Mouse (Mus musculus) liver, adult 10 weeks (tissue): ENCODE measurements around the gene Fbxw21. TPM values are rescaled to one million over a fixed set of nuclear protein-coding genes. Genes with fewer than 3 reads are reported as not detected.

ENCODE experiments used
- polyA plus RNA-seq: library from polyadenylated mRNA; stranded (reverse); fragments of 350-450 nt; fragmentation: Illumina TruSeq; extraction: RNeasy Lipid Tissue Mini Kit (QIAGEN cat#74804); gene quantifications from one replicate; pipeline ENCODE4 v1.2.3, GENCODE M21; 2014; ENCODE audit warnings: low read depth, low replicate concordance

Gene Fbxw21
- polyA plus RNA-seq: not detected

GRCm38 (mm10) chr9:109161941-109162340, at the start of gene Fbxw21:
Gene Fbxw21, minus strand, starts transcription at chr9:109162041.

GRCm38 (mm10) chr9:109195875-109196274, 34.0 kb upstream of the Fbxw21 start, which contains the start of gene Fbxw13:
Gene Fbxw13, minus strand, starts transcription at chr9:109195975.

DNA sequence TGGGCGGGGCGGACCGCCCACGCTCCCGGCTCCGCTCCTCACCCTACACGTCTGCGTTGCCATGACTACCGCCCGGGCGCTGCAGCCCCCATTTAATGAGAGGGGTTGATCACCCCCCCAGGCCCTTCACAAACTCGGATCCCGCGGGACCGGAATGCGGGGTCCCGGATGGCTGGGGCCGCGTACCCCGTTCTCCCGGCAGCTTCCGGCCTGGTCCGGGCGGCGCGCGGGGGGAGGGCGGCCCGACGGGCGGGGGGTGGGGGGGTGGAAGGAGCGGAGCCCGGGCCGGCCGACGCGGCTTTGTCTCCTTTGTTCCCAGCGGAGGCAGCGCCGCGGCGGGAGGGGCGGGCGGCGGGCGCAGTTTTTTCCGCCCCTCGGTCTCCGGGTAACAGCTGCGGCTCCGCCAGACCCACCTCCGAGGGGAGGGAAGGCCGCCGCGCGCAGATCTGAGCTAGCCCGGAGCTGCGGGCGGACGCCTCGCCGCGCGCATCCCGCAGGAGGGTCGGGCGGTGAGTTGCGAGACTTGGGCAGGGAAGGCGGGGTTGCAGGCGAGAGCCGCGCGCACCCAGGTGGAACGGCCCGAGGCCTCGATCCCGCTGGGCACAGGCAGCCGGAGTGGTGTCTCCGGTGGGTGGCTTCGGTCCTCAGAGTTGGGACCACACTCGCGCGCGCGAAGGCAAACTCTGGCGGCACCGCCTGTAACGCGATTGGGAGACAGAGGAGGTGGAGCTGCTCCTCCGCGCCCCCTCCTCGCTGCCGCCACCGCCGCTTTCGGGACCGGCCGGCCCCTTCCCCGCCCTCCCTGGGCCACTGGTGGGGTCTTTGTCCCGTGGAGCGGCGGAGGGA, 66.5 kb downstream of the Fbxw21 start, which contains the start of gene Plxnb1:
Gene Plxnb1, plus strand, starts transcription at position 253 of the 846 bp plus-strand sequence.

Other genes starting within 250 kb of the Fbxw21 start
- gene Tmem89, start 247.4 kb downstream of the Fbxw21 start, polyA plus RNA-seq: not detected
- 86.8 TPM for gene Uqcrc1, start 225.4 kb downstream of the Fbxw21 start, polyA plus RNA-seq
- not detected for gene Col7a1, start 208.5 kb downstream of the Fbxw21 start, polyA plus RNA-seq
- not detected for gene Ucn2, start 176.0 kb downstream of the Fbxw21 start, polyA plus RNA-seq
- not detected for gene Pfkfb4, start 170.3 kb downstream of the Fbxw21 start, polyA plus RNA-seq
- 9.6 TPM for gene Shisa5, start 123.5 kb downstream of the Fbxw21 start, polyA plus RNA-seq
- gene Trex1, start 102.3 kb downstream of the Fbxw21 start, polyA plus RNA-seq: not detected
- gene Atrip, start 87.9 kb downstream of the Fbxw21 start, polyA plus RNA-seq: 3.0 TPM
- gene Ccdc51, start 79.5 kb downstream of the Fbxw21 start, polyA plus RNA-seq: 1.5 TPM
- 299 TPM for gene Tma7, start 79.5 kb downstream of the Fbxw21 start, polyA plus RNA-seq
- gene Plxnb1, start 66.7 kb downstream of the Fbxw21 start, polyA plus RNA-seq: 1.7 TPM
- not detected for gene Fbxw13, start 33.9 kb upstream of the Fbxw21 start, polyA plus RNA-seq
- gene Fbxw20, start 72.7 kb upstream of the Fbxw21 start, polyA plus RNA-seq: not detected
- gene Fbxw14, start 125.6 kb upstream of the Fbxw21 start, polyA plus RNA-seq: not detected
- gene Fbxw28, start 177.6 kb upstream of the Fbxw21 start, polyA plus RNA-seq: not detected
- gene Fbxw22, start 242.3 kb upstream of the Fbxw21 start, polyA plus RNA-seq: not detected